Mouse (Mus musculus) testis, adult 2 months (tissue): Measurements from ENCODE around the gene Lhb.

Source experiments
- CTCF ChIP-seq: fragments of 200-500 bp; IDR thresholded peaks from 2 replicates; pipeline ENCODE4 v1.5.1; 2012; ENCODE audit warnings: low read depth, mild to moderate bottlenecking, inconsistent platforms, low read length, moderate library complexity; ENCODE audit not compliant: control insufficient read depth, insufficient read depth, insufficient replicate concordance
- POLR2A ChIP-seq: fragments of 200-500 bp; IDR thresholded peaks from 2 replicates; pipeline ENCODE4 v1.6.1; 2012; ENCODE audit warnings: low read depth, mild to moderate bottlenecking, inconsistent platforms, low read length, moderate library complexity; ENCODE audit not compliant: control insufficient read depth

- TF ChIP-seq POLR2A: no peak
- TF ChIP-seq CTCF: no peak
These were observed 5.0 kb upstream of the Lhb start for GRCm38 (mm10) chr7:45415636-45416035.
